Mouse (Mus musculus) hindbrain, embryonic 10.5 days (tissue): ENCODE results near the gene Stn1. TPM values are rescaled to one million over a fixed set of nuclear protein-coding genes. Genes with fewer than 3 reads are reported as not detected.
A peak's percentile ranks its signal among the peaks of the same experiment; 100 is the strongest.

Source experiments
- DNase-seq: peaks from one replicate; pipeline ENCODE4 v3.0.0-alpha.2; 2017; ENCODE audit warnings: low spot score
- H3K27ac ChIP-seq: fragments of 300-500 bp; sonication (generic); 2 replicates; pipeline ENCODE4 v1.5.1; 2016; ENCODE audit warnings: mild to moderate bottlenecking, moderate library complexity
- H3K27me3 ChIP-seq: fragments of 300-500 bp; sonication (generic); 2 replicates; pipeline ENCODE4 v1.6.1; 2016; ENCODE audit warnings: mild to moderate bottlenecking; ENCODE audit not compliant: poor library complexity, insufficient read depth, severe bottlenecking
- H3K36me3 ChIP-seq: fragments of 300-500 bp; sonication (generic); 2 replicates; pipeline ENCODE4 v1.6.1; 2016; ENCODE audit warnings: mild to moderate bottlenecking, moderate library complexity
- H3K4me1 ChIP-seq: fragments of 300-500 bp; sonication (generic); replicated peaks from 2 replicates; pipeline ENCODE4 v1.6.1; 2016; ENCODE audit warnings: mild to moderate bottlenecking
- H3K4me3 ChIP-seq: fragments of 300-500 bp; sonication (generic); 2 replicates; pipeline ENCODE4 v1.5.1; 2016; ENCODE audit warnings: mild to moderate bottlenecking, moderate library complexity
- H3K9me3 ChIP-seq: fragments of 300-500 bp; sonication (generic); 2 replicates; pipeline ENCODE4 v1.6.1; 2016; ENCODE audit warnings: mild to moderate bottlenecking, moderate library complexity
- WGBS: fragments of 180-500 bp; shearing (Covaris S2); methylation state at CpG from one replicate; pipeline ENCODE4 v1.1.7; 2016; 5-methylcytosine and 5-hydroxymethylcytosine counted together
- polyA plus RNA-seq: library from polyadenylated mRNA; unstranded; fragments of >200 nt; fragmentation: Nextera tagmentation; extraction: Ambion mirVana; gene quantifications from 2 replicates; pipeline ENCODE4 v1.2.1, GENCODE M21; 2016

Gene Stn1
- polyA plus RNA-seq, 1 experiment from 2014 or later: 60.9 TPM

GRCm38 (mm10) chr19:47513618-47513897 lies 23.7 kb downstream of the Stn1 start:
- Histone ChIP-seq H3K4me1 (peaks cover 37% of the 10 kb centered on the region), H3K27me3 (no peaks in the 10 kb centered on the region), H3K27ac (no peak overlapping the region), H3K9me3 (no peaks in the 10 kb centered on the region), H3K36me3 (peaks cover 64% of the 10 kb centered on the region), H3K4me3 (no peak overlapping the region)
- 69% methylated on average over 4 of the region's 4 CpGs for WGBS
- DNase-seq: no peak

DNA sequence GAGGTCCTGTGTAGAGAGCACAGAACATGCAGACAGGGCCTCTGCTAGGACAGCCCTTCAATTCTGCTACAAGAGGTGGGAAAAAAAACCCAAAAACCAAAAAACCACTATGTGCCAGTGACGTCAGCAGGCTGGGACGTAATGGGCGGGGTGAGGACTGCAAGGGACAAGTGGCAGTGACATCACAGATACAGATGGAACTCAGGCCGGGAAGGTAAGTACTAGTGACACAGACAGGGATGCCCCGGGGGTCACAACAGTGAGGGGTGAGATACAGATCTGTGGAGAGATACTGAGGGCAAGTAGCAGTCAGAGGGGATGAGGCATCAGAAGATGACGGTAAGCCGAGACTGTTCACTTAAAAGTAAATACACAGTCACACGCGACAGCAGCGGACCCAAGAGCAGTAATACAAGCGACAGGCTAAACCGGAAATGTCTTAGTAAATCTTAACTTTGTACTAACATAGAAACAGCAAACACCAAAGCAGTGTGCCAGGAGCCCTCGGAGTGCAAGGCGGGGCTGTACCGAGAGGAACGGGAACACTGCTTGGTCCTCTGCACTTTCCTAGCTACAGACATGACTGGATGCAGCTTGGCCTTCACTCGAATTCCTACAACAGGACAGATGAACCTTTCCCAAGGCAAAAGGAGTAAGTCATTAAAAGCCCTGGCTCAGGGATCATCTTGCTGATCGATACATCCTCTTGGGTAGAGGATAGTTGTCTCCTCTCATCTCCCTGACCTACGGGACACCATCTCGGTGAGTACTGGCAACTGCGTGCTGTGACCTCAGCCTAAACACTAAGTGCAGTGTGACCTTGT lies 24.3 kb downstream of the Stn1 start:
- 88% methylated on average over 21 of the region's 21 CpGs for WGBS
- no peak for DNase-seq
- no peaks in the 10 kb centered on the region for H3K27me3 ChIP-seq
- no peak overlapping the region for H3K27ac ChIP-seq
- peaks cover 63% of the 10 kb centered on the region for H3K36me3 ChIP-seq
- peaks cover 38% of the 10 kb centered on the region for H3K4me1 ChIP-seq
- no peaks in the 10 kb centered on the region for H3K9me3 ChIP-seq
- no peak overlapping the region for H3K4me3 ChIP-seq

GRCm38 (mm10) chr19:47511958-47512357 lies 25.3 kb downstream of the Stn1 start:
- peaks cover 44% of the 10 kb centered on the region for H3K4me1 ChIP-seq
- no peak for DNase-seq
- WGBS: 77% methylated on average over 6 of the region's 6 CpGs
- no peak overlapping the region for H3K4me3 ChIP-seq
- H3K27me3 ChIP-seq: no peaks in the 10 kb centered on the region
- peaks cover 57% of the 10 kb centered on the region for H3K36me3 ChIP-seq
- 0 out of 2 replicates have a peak overlapping the region, but pooled peaks have one; percentile 19 for H3K27ac ChIP-seq
- H3K9me3 ChIP-seq: no peaks in the 10 kb centered on the region

GRCm38 (mm10) chr19:47511294-47511675 lies 26.0 kb downstream of the Stn1 start:
- Histone ChIP-seq H3K27me3 (no peaks in the 10 kb centered on the region), H3K36me3 (peaks cover 51% of the 10 kb centered on the region), H3K4me3 (no peak overlapping the region), H3K27ac (peak overlapping the region; percentile 83), H3K4me1 (peaks cover 44% of the 10 kb centered on the region), H3K9me3 (no peaks in the 10 kb centered on the region)
- no peak for DNase-seq
- WGBS: 68% methylated on average over 7 of the region's 7 CpGs

- WGBS: 22% methylated on average over 25 of the region's 25 CpGs
- peaks cover 48% of the 10 kb centered on the region for H3K36me3 ChIP-seq
- peak overlapping the region; percentile 14; the same call in 1 of the 2 replicates for H3K4me3 ChIP-seq
- no peaks in the 10 kb centered on the region for H3K27me3 ChIP-seq
- peak overlapping the region; percentile 83 for H3K27ac ChIP-seq
- peaks cover 44% of the 10 kb centered on the region for H3K4me1 ChIP-seq
- no peaks in the 10 kb centered on the region for H3K9me3 ChIP-seq
- peak; percentile 58 for DNase-seq
Observed at GRCm38 (mm10) chr19:47510473-47511293, 26.6 kb downstream of the Stn1 start.

- H3K27me3 ChIP-seq: no peaks in the 10 kb centered on the region
- H3K4me1 ChIP-seq: peaks cover 44% of the 10 kb centered on the region
- H3K4me3 ChIP-seq: no peak overlapping the region
- no peaks in the 10 kb centered on the region for H3K9me3 ChIP-seq
- H3K36me3 ChIP-seq: peaks cover 48% of the 10 kb centered on the region
- peak overlapping the region; percentile 83 for H3K27ac ChIP-seq
- 87% methylated on average over 7 of the region's 7 CpGs for WGBS
- no peak for DNase-seq
Observed at GRCm38 (mm10) chr19:47510135-47510472, 27.2 kb downstream of the Stn1 start.

DNA sequence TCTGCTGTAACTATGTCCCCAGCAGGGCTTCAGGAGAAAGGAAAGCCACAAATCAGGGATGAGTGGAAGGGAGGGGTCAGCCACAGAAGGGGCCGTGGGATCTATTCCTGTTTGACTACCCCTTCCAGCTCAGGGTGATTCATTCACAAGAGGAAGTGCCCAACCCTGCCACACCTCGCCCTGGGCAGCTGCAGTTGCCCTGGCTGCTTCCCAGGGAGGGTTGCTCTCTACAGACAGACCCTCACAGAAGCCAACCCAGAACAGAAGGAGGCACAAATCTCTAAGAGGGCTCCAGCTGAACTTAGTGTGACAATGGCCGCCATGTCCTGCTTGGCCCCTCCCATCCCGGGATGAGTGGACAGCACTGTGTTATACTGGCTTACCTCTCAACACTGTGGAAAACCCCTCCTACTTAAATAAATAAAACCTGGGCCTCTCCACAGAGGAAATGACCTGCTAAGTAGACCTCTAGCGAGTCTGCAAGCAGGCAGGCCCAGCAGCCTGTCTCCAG lies 28.5 kb downstream of the Stn1 start:
- Histone ChIP-seq H3K4me3 (no peak overlapping the region), H3K36me3 (peaks cover 40% of the 10 kb centered on the region), H3K4me1 (peaks cover 44% of the 10 kb centered on the region), H3K27ac (peak overlapping the region; percentile 50; the same call in 1 of the 2 replicates), H3K9me3 (no peaks in the 10 kb centered on the region), H3K27me3 (no peaks in the 10 kb centered on the region)
- no peak for DNase-seq
- 83% methylated on average over 5 of the region's 5 CpGs for WGBS

DNA sequence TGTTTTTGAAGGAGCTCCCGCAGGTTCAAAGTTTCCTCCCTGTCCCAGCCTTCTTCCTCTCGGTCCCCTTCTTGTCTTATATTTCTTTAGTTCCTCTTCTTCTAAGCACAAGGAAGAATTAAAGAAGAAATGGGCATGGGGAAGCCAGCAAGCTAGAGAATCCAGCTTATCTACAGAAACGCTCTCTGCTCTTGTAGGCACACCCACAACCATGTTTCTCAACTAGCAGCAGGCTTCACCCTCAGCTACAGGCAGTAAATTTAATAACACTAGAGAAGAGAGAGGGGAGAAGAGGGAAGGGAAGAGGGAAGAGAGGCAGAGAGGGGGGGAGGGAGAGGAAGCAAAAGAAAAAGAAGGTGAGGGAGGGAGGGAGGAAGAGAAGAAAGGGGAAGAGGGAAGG lies 29.1 kb downstream of the Stn1 start:
- H3K27ac ChIP-seq: peak overlapping the region; percentile 50; the same call in 1 of the 2 replicates
- WGBS: 83% methylated on average over 3 of the region's 3 CpGs

DNA sequence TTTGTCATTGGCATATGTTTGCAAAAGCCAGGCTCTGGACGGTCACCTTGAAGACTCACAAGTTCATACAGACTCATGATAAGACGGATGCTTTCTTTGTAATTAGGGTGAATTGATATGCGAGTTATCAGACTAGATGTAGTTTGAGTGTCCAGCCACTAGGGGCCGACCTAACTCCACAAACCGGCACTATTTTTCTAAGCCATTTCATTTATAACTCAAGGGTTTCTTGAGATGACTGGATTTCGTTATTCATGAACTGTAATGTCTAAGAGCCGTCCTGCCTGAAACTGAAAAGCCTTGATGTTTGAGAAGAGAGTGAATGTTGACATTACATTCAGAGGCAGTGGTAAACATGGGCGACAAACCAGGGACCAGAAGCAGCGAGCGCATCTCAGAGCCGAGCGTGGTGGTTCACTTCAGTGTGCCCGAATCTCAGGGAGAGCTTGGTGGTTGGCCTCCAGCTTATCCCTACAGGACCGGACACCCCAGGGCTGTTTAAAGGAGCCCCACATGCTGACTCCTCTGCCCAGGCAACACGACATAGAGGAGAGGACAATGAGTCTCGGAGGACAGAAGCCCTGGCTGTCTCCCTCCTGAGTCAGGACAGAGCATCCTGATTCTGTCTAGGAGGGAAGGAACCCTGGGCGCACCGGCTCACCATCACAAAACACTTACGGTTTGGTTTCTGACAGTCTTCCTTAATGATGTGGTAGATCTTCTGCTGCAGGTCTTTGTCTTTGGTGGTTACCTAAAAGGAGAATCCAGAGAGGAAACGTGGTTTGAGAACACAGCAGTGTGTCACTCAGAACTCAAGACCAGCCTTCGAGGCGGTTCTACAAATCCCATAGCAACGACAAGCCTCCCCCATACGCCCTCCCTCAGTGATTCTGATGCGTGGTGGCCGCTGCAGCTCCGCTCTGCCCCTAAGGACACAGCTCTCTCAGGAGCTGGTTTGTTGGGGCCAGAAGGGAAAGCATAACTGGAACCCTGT lies 29.9 kb downstream of the Stn1 start:
- Histone ChIP-seq H3K9me3 (no peaks in the 10 kb centered on the region), H3K36me3 (peaks cover 40% of the 10 kb centered on the region), H3K4me3 (no peak overlapping the region), H3K27me3 (no peaks in the 10 kb centered on the region), H3K4me1 (peaks cover 43% of the 10 kb centered on the region), H3K27ac (peak overlapping the region; percentile 50; the same call in 1 of the 2 replicates)
- WGBS: 62% methylated on average over 27 of the region's 27 CpGs
- DNase-seq: peak; percentile 49

More for the DNA sequence above, 29.1 kb downstream of the Stn1 start:
- Histone ChIP-seq H3K4me3 (no peak overlapping the region), H3K9me3 (no peaks in the 10 kb centered on the region), H3K36me3 (peaks cover 36% of the 10 kb centered on the region), H3K27me3 (no peaks in the 10 kb centered on the region), H3K4me1 (peaks cover 44% of the 10 kb centered on the region)
- no peak for DNase-seq

- Histone ChIP-seq H3K9me3 (no peaks in the 10 kb centered on the region), H3K36me3 (peaks cover 36% of the 10 kb centered on the region), H3K27ac (no peak overlapping the region), H3K4me1 (peaks cover 17% of the 10 kb centered on the region), H3K4me3 (no peak overlapping the region), H3K27me3 (no peaks in the 10 kb centered on the region)
- DNase-seq: peak; percentile 43
- 67% methylated on average over 4 of the region's 4 CpGs for WGBS
Observed at GRCm38 (mm10) chr19:47503625-47504024, 33.7 kb downstream of the Stn1 start.

DNA sequence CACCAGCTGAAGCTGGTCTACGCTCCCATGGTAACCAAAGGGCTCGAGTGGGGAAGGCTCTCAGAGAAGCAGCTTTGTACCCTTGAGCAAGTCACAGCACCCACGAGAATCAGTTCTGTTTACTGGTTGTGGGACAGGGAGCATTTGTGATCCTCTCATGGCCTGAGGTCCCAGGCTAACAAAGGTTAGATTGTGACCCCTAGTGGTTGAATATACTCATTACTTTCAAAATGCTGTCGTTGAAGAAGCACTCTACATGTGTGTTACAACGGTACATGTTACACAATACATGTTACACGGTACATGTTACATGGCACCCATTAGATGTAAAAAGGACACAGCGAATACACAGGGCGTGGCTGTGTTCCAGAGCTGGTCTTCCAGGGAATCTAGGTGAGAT lies 34.7 kb downstream of the Stn1 start:
- Histone ChIP-seq H3K4me3 (no peak overlapping the region), H3K36me3 (peaks cover 30% of the 10 kb centered on the region), H3K27ac (no peak overlapping the region), H3K27me3 (no peaks in the 10 kb centered on the region), H3K9me3 (no peaks in the 10 kb centered on the region), H3K4me1 (peaks cover 14% of the 10 kb centered on the region)
- DNase-seq: no peak
- 71% methylated on average over 8 of the region's 8 CpGs for WGBS

- Histone ChIP-seq H3K4me1 (peaks cover 12% of the 10 kb centered on the region), H3K4me3 (no peak overlapping the region), H3K9me3 (no peaks in the 10 kb centered on the region), H3K27ac (no peak overlapping the region), H3K27me3 (no peaks in the 10 kb centered on the region), H3K36me3 (peaks cover 25% of the 10 kb centered on the region)
- 84% methylated on average over 11 of the region's 11 CpGs for WGBS
- no peak for DNase-seq
Observed at GRCm38 (mm10) chr19:47500389-47501011, 36.8 kb downstream of the Stn1 start.
